In the genomic region with DNA sequence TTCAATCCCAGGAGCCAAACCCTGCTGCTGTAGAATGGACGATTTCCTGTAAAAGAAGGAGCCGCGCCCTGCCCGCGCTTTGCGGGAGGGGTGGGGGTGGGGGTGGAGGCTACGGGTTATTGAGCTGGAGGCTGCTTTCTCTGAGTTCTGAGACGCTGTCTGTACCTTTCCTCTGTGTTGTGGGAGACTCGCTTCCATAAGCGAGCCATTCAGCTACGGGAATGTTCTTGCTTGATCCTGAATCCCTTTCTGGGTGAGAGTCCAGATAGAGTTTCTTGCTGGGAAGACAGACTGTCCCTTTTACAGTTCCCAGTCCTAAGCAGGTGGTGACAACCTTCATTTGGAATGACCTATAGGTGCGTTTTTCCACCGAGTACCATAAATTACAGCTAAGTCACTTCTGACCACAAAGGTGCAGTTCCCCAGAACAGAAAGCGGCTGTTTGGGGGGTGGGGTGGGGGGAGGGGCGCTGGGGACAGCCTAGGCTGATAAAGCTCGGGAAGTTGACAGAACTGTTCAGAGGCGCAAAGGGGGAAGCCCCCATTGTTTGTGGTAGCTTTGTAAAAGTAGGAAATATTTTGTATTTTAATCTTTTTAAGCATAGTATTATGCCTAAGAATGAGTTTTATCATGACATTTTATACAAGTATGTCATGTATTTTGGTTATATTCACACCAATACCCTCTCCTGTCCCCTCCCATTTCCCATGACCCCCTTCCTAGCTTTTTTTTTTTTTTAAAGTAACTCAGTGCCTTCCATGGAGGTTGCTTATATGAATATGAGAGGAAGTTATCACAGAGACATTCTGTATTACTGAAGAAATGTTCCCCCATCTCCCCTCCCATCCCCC, we compare ENCODE assay signal across 8 mouse cellular contexts. TPM values are rescaled to one million over a fixed set of nuclear protein-coding genes. Genes with fewer than 3 reads are reported as not detected.
DNase-seq lines count a peak whose midpoint lies in the region; ATAC-seq and TF ChIP-seq lines count a peak whose summit lies in the region.

No protein-coding gene starts in this region.

- no peak for DNase-seq in Patski (ENCODE audit: low read depth, low spot score)
- no peak for DNase-seq in forebrain, postnatal 0 days
- peak; percentile 64 for DNase-seq in kidney, postnatal 0 days (ENCODE audit: low spot score)
- peak; percentile 69 for DNase-seq in thymus, postnatal 0 days (ENCODE audit: low spot score)
- no peak for DNase-seq in cerebellum, postnatal 4 days (ENCODE audit: low spot score in 2 of 2)
- no peak for DNase-seq in gastrocnemius, postnatal 4 days (ENCODE audit: low spot score in 2 of 2)

- WGBS in forebrain, postnatal 0 days: 3% methylated on average over 17 of the region's 17 CpGs
- WGBS in kidney, postnatal 0 days: under 1% methylated on average over 17 of the region's 17 CpGs

- POLR2A ChIA-PET in Patski (lab: Charles Lee): no interaction called here

- peak overlapping the region; percentile 24 for H3ac ChIP-seq in C2C12 (ENCODE audit: control insufficient read depth, insufficient read length, low read depth)

- H3K4me2 ChIP-seq in forebrain, postnatal 0 days (ENCODE audit: low read depth): peak overlapping the region; percentile 56
- H3K4me2 ChIP-seq in kidney, postnatal 0 days (ENCODE audit: low read length): peak overlapping the region; percentile 74

- CTCF ChIA-PET in Patski (lab: Charles Lee): no interaction called here

- ATAC-seq in Patski: peak; percentile 41
- ATAC-seq in forebrain, postnatal 0 days: no peak
- no peak for ATAC-seq in kidney, postnatal 0 days (replicated peaks; ENCODE audit: low FRiP score, low read depth)
- ATAC-seq in megakaryocyte-erythroid progenitor cell, adult 5-6 weeks (replicated peaks; ENCODE audit: low FRiP score, low TSS enrichment, poor library complexity, severe bottlenecking): peak; percentile 56; the same call in 1 of the 2 replicates

- TF ChIP-seq CTCF in C2C12 (IDR thresholded peaks at IDR 0.05; ENCODE audit: control insufficient read depth, insufficient read depth, insufficient read length) (no peak), Patski (IDR thresholded peaks at IDR 0.05) (no peak)
- TF ChIP-seq CTCF in forebrain, postnatal 0 days (IDR thresholded peaks at IDR 0.05; ENCODE audit: low read depth): no peak
- TF ChIP-seq CTCF in kidney, postnatal 0 days (IDR thresholded peaks at IDR 0.05; ENCODE audit: low read depth): no peak

- H3K79me3 ChIP-seq in C2C12 (ENCODE audit: low read depth): no peaks in the 10 kb centered on the region

- H3K79me2 ChIP-seq in C2C12 (ENCODE audit: control insufficient read depth, insufficient read depth): no peaks in the 10 kb centered on the region

- H3K27me3 ChIP-seq in C2C12 (ENCODE audit: control insufficient read depth, insufficient read depth, insufficient read length) (no peaks in the 10 kb centered on the region), Patski (no peaks in the 10 kb centered on the region)
- H3K27me3 ChIP-seq in forebrain, postnatal 0 days (ENCODE audit: insufficient read depth, low read length): no peaks in the 10 kb centered on the region
- no peaks in the 10 kb centered on the region for H3K27me3 ChIP-seq in kidney, postnatal 0 days (ENCODE audit: insufficient read depth, low read length)

- no peaks in the 10 kb centered on the region for H3K9me3 ChIP-seq in forebrain, postnatal 0 days (ENCODE audit: low read length)
- H3K9me3 ChIP-seq in kidney, postnatal 0 days (replicated peaks; ENCODE audit: low read length): no peaks in the 10 kb centered on the region

- no peaks in the 10 kb centered on the region for H3K36me3 ChIP-seq in C2C12 (ENCODE audit: control insufficient read depth, insufficient read depth)
- no peaks in the 10 kb centered on the region for H3K36me3 ChIP-seq in forebrain, postnatal 0 days (ENCODE audit: insufficient read depth)
- H3K36me3 ChIP-seq in kidney, postnatal 0 days (ENCODE audit: insufficient read depth, low read length): no peaks in the 10 kb centered on the region

- in situ Hi-C loops in Patski (cut with MboI; ENCODE audit: low pct_unique_long_range_greater_than_20kb): loop anchor here (10.0 kb wide), 1 partner anchor 81 kb away; no protein-coding TSS in a partner anchor

- no peak overlapping the region for H3K27ac ChIP-seq in forebrain, postnatal 0 days (ENCODE audit: low read depth, low read length)
- H3K27ac ChIP-seq in kidney, postnatal 0 days: peak overlapping the region; percentile 79

- H3K4me3 ChIP-seq in C2C12 (ENCODE audit: insufficient read depth, poor library complexity, severe bottlenecking): no peak overlapping the region
- peak overlapping the region; percentile 28 for H3K4me3 ChIP-seq in forebrain, postnatal 0 days (ENCODE audit: low read depth, low read length)
- H3K4me3 ChIP-seq in kidney, postnatal 0 days (replicated peaks; ENCODE audit: low read depth, low read length): peak overlapping the region; percentile 34

- H3K4me1 ChIP-seq in forebrain, postnatal 0 days (ENCODE audit: insufficient read depth): no peaks in the 10 kb centered on the region; the same call in 1 of the 2 replicates
- peaks cover 11% of the 10 kb centered on the region; the same call in 1 of the 2 replicates for H3K4me1 ChIP-seq in kidney, postnatal 0 days (replicated peaks; ENCODE audit: insufficient read depth, low read length)

- H3K9ac ChIP-seq in forebrain, postnatal 0 days: peak overlapping the region; percentile 22
- peak overlapping the region; percentile 48; the same call in 1 of the 2 replicates for H3K9ac ChIP-seq in kidney, postnatal 0 days (ENCODE audit: low read depth, low read length)

TF ChIP-seq in C2C12, 6 proteins besides CTCF, POLR2A, EP300 and RAD21:
- TF ChIP-seq FOSL1 (IDR thresholded peaks at IDR 0.05; ENCODE audit: insufficient read depth, low read length, poor library complexity, severe bottlenecking): no peak
- no peak for TF ChIP-seq USF1 (IDR thresholded peaks at IDR 0.05; ENCODE audit: low read depth)
- TF ChIP-seq MYOG (IDR thresholded peaks at IDR 0.05; ENCODE audit: control insufficient read depth, extremely low read depth, insufficient read length): no peak
- TF ChIP-seq MAX (IDR thresholded peaks at IDR 0.05): no peak
- TF ChIP-seq MYOD1 (IDR thresholded peaks at IDR 0.05; ENCODE audit: control insufficient read depth, insufficient read length, low read depth): no peak
- no peak for TF ChIP-seq CEBPB (IDR thresholded peaks at IDR 0.05; ENCODE audit: low read depth)

RNA-seq across cellular contexts. Expression of a gene that starts 57.9 kb away (rescaled TPM):
- polyA plus RNA-seq in C2C12 (2012; fragmentation: generic; extraction: Trizol): 4.2 TPM
- 26.7 TPM for polyA plus RNA-seq in Patski (2021)
- 3.3 and 3.5 TPM in 2 replicates for total RNA-seq in forebrain, postnatal 0 days (2014; rRNA removed)
- 0.28 and 0.64 TPM in 2 replicates for polyA plus RNA-seq in forebrain, postnatal 0 days (2015; fragmentation: Nextera tagmentation; extraction: Ambion mirVana)
- 3.7 and 4.0 TPM in 2 replicates for polyA plus RNA-seq in kidney, postnatal 0 days (2015; fragmentation: Nextera tagmentation; extraction: Ambion mirVana)
- 26.3 and 61.7 TPM in 2 replicates for total RNA-seq in megakaryocyte-erythroid progenitor cell, adult 5-6 weeks (2014; fragmentation: Nextera tagmentation)
- total RNA-seq in megakaryocyte-erythroid progenitor cell, adult 5-6 weeks (2017): 16.2 and 30.3 TPM in 2 replicates
- polyA plus RNA-seq in thymus, postnatal 0 days (2015; fragmentation: Nextera tagmentation; extraction: Ambion mirVana): 5.8 and 6.9 TPM in 2 replicates
- total RNA-seq in gastrocnemius, postnatal 4 days (2021): 10 to 100 TPM; 14.1 to 15.1 TPM

Comparison
In these comparisons a context has a peak if more than half of its experiments do, and no peak if none do; other contexts are left out.
1. ATAC-seq: peak in Patski (single experiment) and megakaryocyte-erythroid progenitor cell, adult 5-6 weeks (single experiment); none in forebrain, postnatal 0 days (single experiment) and kidney, postnatal 0 days (single experiment).
2. DNase-seq: peak in kidney, postnatal 0 days (single experiment) and thymus, postnatal 0 days (single experiment); none in Patski (single experiment), forebrain, postnatal 0 days (single experiment), cerebellum, postnatal 4 days (0 of 2) and gastrocnemius, postnatal 4 days (0 of 2).